In the genomic region with DNA sequence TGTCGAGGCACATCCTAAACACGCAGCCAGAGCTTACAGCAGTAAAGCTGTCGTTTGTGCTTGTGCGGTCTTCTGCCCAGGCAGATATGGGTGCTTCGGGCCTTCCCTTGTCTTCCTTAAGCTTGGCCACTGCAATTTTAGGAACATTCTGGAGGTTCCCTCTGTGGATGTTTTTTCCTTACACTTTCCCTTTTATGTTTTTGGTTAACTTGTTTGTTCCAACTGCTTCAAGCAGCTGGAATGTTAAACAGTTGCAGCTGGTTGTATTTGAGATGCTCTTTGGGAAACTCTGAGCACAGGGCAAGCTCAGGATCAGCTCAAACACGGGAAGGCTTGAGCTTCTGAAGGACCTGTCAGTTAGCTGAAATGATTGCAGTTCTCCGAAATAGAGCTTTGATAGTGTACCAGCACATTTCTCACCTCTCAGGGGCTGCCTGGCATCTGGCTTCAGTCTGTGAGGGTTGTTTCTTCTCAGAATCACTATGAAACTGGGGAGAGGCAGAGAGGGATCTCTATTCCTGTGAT, we compare ENCODE assay signal across 9 mouse cellular contexts. TPM values are rescaled to one million over a fixed set of nuclear protein-coding genes. Genes with fewer than 3 reads are reported as not detected.
DNase-seq lines count a peak whose midpoint lies in the region; ATAC-seq and TF ChIP-seq lines count a peak whose summit lies in the region.
"Had no signal": no experiment of that assay in that cellular context is flagged by ENCODE, and none has a peak within 500 bp of the region (broad histone marks: within the 10 kb centered on the region; RNA-seq: fewer than 3 reads in every experiment).

No protein-coding gene starts in this region.

- H3K27ac ChIP-seq in hindbrain, embryonic 10.5 days, result peak overlapping the region; percentile 62
- H3K27ac ChIP-seq in hindbrain, embryonic 16.5 days (ENCODE audit: low read depth, low read length), result no peak overlapping the region
- H3K27ac ChIP-seq in ES-Bruce4 (ENCODE audit: insufficient read depth, low read length), result peak overlapping the region; percentile 39
- H3K27ac ChIP-seq in limb, embryonic 10.5 days, result peak overlapping the region; percentile 88
- H3K27ac ChIP-seq: macrophage had no signal

- H3K36me3 ChIP-seq in hindbrain, embryonic 10.5 days, result 0 out of 2 replicates have a peak, but pooled peaks cover 4% of the 10 kb centered on the region
- no peaks in the 10 kb centered on the region for H3K36me3 ChIP-seq in hindbrain, embryonic 16.5 days (ENCODE audit: control insufficient read depth, insufficient read depth, low read length)
- H3K36me3 ChIP-seq in ES-Bruce4 (ENCODE audit: control insufficient read depth, insufficient read depth, low read length, poor library complexity, severe bottlenecking), result no peaks in the 10 kb centered on the region
- peaks cover 4% of the 10 kb centered on the region for H3K36me3 ChIP-seq in limb, embryonic 10.5 days

- no peak for DNase-seq in hindbrain, embryonic 10.5 days (ENCODE audit: low spot score)
- DNase-seq in embryo, embryonic 11 days, result peak; percentile 69
- DNase-seq in limb, embryonic 10.5 days (ENCODE audit: low spot score), result peak; percentile 53
- DNase-seq in gastrocnemius, postnatal 14 days, result no peak
- DNase-seq in thymus, adult 18-20 months, result no peak
- no peak for DNase-seq in layer of hippocampus, postnatal 10 days (ENCODE audit: low spot score in 2 of 2)

- TF ChIP-seq CTCF in ES-Bruce4 (IDR thresholded peaks at IDR 0.05; ENCODE audit: low read depth, low read length), result no peak

- H3K9me3 ChIP-seq in hindbrain, embryonic 10.5 days, result no peaks in the 10 kb centered on the region
- H3K9me3 ChIP-seq in hindbrain, embryonic 16.5 days (ENCODE audit: control insufficient read depth, low read length), result no peaks in the 10 kb centered on the region
- H3K9me3 ChIP-seq in ES-Bruce4 (replicated peaks; ENCODE audit: control insufficient read depth, insufficient read depth, low read length, poor library complexity, severe bottlenecking), result no peaks in the 10 kb centered on the region
- no peaks in the 10 kb centered on the region for H3K9me3 ChIP-seq in limb, embryonic 10.5 days (replicated peaks)

- H3K9ac ChIP-seq in hindbrain, embryonic 16.5 days (ENCODE audit: low read depth, low read length), result no peak overlapping the region
- no peak overlapping the region for H3K9ac ChIP-seq in ES-Bruce4 (ENCODE audit: low read depth, poor library complexity, severe bottlenecking)

- TF ChIP-seq EP300 in ES-Bruce4 (IDR thresholded peaks at IDR 0.05; ENCODE audit: insufficient read depth, low read depth, low read length), result no peak

- H3K27me3 ChIP-seq in hindbrain, embryonic 10.5 days (ENCODE audit: insufficient read depth, poor library complexity, severe bottlenecking), result no peaks in the 10 kb centered on the region
- H3K27me3 ChIP-seq in hindbrain, embryonic 16.5 days (replicated peaks; ENCODE audit: control insufficient read depth, insufficient read depth, low read length), result no peaks in the 10 kb centered on the region
- H3K27me3 ChIP-seq in ES-Bruce4 (ENCODE audit: control insufficient read depth, insufficient read depth, low read length, poor library complexity, severe bottlenecking), result no peaks in the 10 kb centered on the region
- H3K27me3 ChIP-seq in limb, embryonic 10.5 days (ENCODE audit: low read depth, poor library complexity, severe bottlenecking), result no peaks in the 10 kb centered on the region

- no peak for ATAC-seq in hindbrain, embryonic 16.5 days

- 0 out of 2 replicates have a peak, but pooled peaks cover 11% of the 10 kb centered on the region for H3K4me1 ChIP-seq in hindbrain, embryonic 10.5 days (replicated peaks)
- no peaks in the 10 kb centered on the region for H3K4me1 ChIP-seq in hindbrain, embryonic 16.5 days (ENCODE audit: control insufficient read depth, insufficient read depth, low read depth, low read length)
- H3K4me1 ChIP-seq in ES-Bruce4 (ENCODE audit: control insufficient read depth, insufficient read depth, low read length), result no peaks in the 10 kb centered on the region
- H3K4me1 ChIP-seq in limb, embryonic 10.5 days, result peaks cover 44% of the 10 kb centered on the region

- no peak overlapping the region for H3K4me3 ChIP-seq in hindbrain, embryonic 10.5 days
- no peak overlapping the region for H3K4me3 ChIP-seq in hindbrain, embryonic 16.5 days (ENCODE audit: low read length)
- H3K4me3 ChIP-seq in ES-Bruce4 (ENCODE audit: low read depth, low read length), result no peak overlapping the region
- peak overlapping the region; percentile 21 for H3K4me3 ChIP-seq in limb, embryonic 10.5 days

- no peak for TF ChIP-seq POLR2A in ES-Bruce4 (IDR thresholded peaks at IDR 0.05; ENCODE audit: insufficient read depth, low read length)

- WGBS in hindbrain, embryonic 10.5 days, result 57% methylated on average over 7 of the region's 7 CpGs
- 60% methylated on average over 7 of the region's 7 CpGs for WGBS in hindbrain, embryonic 16.5 days
- WGBS in limb, embryonic 10.5 days, result 8% methylated on average over 7 of the region's 7 CpGs

- H3K4me2 ChIP-seq in hindbrain, embryonic 16.5 days (ENCODE audit: low read length), result no peak overlapping the region

- intact Hi-C loops in gastrocnemius, postnatal 14 days (cut with DNase I; ENCODE audit: low total_unique reads), result no loop called here

RNA-seq across cellular contexts. Expression of gene Adk, which starts 34.5 kb away (rescaled TPM):
- polyA plus RNA-seq in hindbrain, embryonic 10.5 days (2016; fragmentation: Nextera tagmentation; extraction: Ambion mirVana), result 115 and 146 TPM in 2 replicates
- 41.4 and 45.9 TPM in 2 replicates for polyA plus RNA-seq in hindbrain, embryonic 16.5 days (2015; fragmentation: Nextera tagmentation; extraction: Ambion mirVana)
- polyA plus RNA-seq in ES-Bruce4 (2011; ENCODE audit: insufficient read depth, insufficient read length, low read depth, missing spikeins), result 110 and 117 TPM in 2 replicates
- 170 and 179 TPM in 2 replicates for polyA plus RNA-seq in limb, embryonic 10.5 days (2016; fragmentation: Nextera tagmentation; extraction: Ambion mirVana)
- total RNA-seq in gastrocnemius, postnatal 14 days (2021), result 100 to 1,000 TPM in 1 of 2 experiments, 10 to 100 TPM in 1; 93.8 to 101 TPM
- total RNA-seq in layer of hippocampus, postnatal 10 days (2021), result 10 to 100 TPM; 70.3 to 70.6 TPM

RNA-seq across cellular contexts. Expression of gene Ap3m1, which starts 34.6 kb away (rescaled TPM):
- 99.0 and 110 TPM in 2 replicates for polyA plus RNA-seq in hindbrain, embryonic 10.5 days (2016; fragmentation: Nextera tagmentation; extraction: Ambion mirVana)
- polyA plus RNA-seq in hindbrain, embryonic 16.5 days (2015; fragmentation: Nextera tagmentation; extraction: Ambion mirVana), result 76.1 and 76.4 TPM in 2 replicates
- polyA plus RNA-seq in ES-Bruce4 (2011; ENCODE audit: insufficient read depth, insufficient read length, low read depth, missing spikeins), result 103 and 107 TPM in 2 replicates
- 70.6 and 78.4 TPM in 2 replicates for polyA plus RNA-seq in limb, embryonic 10.5 days (2016; fragmentation: Nextera tagmentation; extraction: Ambion mirVana)
- 10 to 100 TPM; 35.9 to 45.5 TPM for total RNA-seq in gastrocnemius, postnatal 14 days (2021)
- 10 to 100 TPM; 81.8 to 86.9 TPM for total RNA-seq in layer of hippocampus, postnatal 10 days (2021)

Comparison
In these comparisons a context has a peak if more than half of its experiments do, and no peak if none do; other contexts are left out.
1. DNase-seq: peak in embryo, embryonic 11 days (single experiment) and limb, embryonic 10.5 days (single experiment); none in hindbrain, embryonic 10.5 days (single experiment), gastrocnemius, postnatal 14 days (single experiment), thymus, adult 18-20 months (0 of 2) and layer of hippocampus, postnatal 10 days (0 of 2).